Mouse (Mus musculus) 416B (cell line): ENCODE results near the gene Gramd1b.

Experiments
- DNase-seq: peaks from one replicate; pipeline ENCODE4 v3.0.0; 2011; ENCODE audit warnings: low read depth

Gramd1b gene

DNA sequence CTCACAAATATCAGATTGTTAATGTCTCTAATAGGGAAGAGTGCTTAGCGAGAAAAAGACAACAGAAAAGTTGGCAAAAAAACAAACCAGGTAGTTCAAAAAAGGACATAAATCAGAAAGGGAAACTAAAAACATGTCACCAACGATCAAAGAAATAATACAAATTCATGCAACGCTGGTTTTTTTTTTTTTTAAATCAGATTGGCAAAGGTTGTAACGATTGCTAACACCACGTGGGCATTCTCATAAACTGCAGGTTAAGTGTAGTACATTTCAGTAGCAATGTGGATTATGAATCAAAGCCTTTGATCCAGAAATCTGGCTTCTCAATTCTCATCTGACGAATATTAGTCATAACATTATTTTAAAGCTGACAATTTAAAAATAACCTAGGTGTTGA lies 169.2 kb downstream of the Gramd1b start:
- DNase-seq, result no peak

- DNase-seq, result no peak
Measured at GRCm38 (mm10) chr9:40358408-40358896, 172.7 kb downstream of the Gramd1b start.

DNA sequence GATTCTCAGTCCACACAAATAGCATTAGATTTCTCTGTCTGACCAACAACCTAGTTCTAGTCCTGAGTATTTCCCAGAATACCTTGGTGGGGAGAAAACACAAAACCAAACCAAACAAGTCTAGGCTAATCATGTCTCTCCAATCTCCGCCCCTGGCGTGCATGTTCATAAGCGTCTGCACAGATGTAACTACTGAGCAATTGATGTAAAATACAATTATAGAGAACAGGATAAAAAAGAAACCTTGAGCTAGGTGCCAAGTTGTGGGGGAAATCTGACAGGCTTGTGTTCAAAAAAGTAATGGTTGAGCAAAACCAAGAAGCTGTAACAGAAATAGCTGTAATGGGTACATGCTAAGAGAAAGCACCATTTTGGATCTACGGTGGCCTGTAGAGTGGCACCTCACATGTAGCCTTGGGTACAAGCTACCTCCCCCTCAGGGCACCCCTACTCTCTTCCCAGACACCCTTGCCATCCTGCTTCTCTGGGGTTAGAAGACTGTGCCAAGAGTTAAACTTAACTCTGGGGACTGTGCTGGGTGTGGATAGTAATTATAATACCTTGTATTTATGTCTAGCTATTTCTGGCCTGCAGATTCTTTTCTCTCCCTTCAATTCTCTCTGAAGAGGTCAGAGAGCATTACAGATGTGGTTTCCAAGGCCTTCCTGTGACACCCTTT lies 174.3 kb downstream of the Gramd1b start:
- no peak for DNase-seq

GRCm38 (mm10) chr9:40356368-40356767 lies 174.8 kb downstream of the Gramd1b start:
- DNase-seq, result no peak

DNA sequence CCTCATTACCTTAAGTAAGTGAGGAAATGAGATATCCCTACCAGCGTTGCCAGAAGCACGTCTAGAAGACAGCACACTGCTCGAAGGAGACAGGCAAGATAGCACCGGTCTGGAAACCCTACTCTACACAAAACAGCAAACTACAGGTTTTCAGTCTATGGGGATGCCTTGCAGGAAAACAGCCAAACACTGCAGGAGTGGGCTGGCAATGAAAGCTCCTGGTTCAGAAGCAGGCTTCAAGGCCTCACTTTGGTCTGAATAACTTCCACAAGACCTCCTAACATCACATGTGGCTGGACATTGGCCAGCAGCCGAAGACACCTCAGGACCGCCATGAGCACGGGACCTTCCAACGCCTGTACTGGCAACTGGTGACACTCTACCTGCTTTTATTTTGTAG lies 175.8 kb downstream of the Gramd1b start:
- no peak for DNase-seq

GRCm38 (mm10) chr9:40353596-40353995 lies 177.6 kb downstream of the Gramd1b start:
- no peak for DNase-seq

DNA sequence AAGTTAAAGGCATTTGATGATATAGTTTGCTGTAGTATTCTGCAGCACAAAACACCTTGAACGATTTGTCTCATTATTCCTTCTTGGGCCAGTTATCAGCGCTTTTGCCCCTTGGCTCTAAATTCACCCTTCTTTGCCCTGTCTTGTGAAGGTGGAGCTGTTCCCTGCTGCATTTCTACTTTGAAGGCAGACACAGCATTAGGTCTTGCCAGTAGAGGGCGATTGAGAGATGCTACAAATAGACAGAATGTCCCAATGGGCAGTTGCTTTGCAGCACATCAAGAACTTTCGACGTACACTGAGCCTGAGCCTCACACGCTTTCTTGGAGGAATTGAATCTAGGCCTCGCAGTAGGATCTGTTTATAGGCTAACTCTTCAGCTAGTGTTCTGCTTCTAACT lies 180.5 kb downstream of the Gramd1b start:
- DNase-seq, result peak; percentile 77

DNA sequence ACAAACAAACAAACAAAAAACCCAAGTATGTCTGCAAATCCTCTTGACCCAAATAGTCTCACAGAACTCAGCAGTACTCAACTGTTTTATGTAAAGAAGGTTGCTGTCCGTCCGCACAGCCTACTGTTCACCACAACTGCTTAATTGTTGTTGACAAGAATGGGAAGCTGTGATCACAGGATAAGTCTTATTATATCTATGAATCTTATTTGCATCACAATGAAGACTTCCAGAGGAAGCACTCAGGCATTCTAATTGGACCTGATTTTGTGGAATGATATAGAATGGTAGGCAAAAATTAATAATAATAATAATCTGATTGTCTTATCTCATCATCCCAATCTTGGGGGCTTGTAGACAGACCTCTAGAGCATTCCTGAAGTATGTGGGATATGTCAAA lies 181.1 kb downstream of the Gramd1b start:
- DNase-seq, result no peak

DNA sequence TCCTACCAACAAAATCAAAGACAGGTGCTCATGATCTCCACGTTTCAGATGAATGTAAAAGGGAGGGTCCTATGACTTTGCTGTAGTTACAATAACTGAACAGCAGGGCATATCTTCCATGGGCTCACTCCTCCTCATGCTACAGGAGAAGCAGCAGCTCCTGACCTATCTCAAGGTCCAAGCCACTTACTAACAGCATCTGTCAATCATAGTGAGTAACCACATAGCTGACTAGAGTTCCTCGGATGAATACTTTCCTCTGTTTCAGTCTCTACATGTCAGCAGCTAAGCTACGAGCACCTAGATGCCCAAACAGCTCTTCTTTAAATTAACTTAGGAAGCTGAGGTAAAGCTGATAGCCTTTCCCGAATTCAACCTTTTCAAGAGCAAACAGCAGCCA lies 181.6 kb downstream of the Gramd1b start:
- no peak for DNase-seq

- no peak for DNase-seq
Measured at GRCm38 (mm10) chr9:40348714-40349233, 182.4 kb downstream of the Gramd1b start.

GRCm38 (mm10) chr9:40346232-40346984 lies 184.8 kb downstream of the Gramd1b start:
- DNase-seq, result no peak

DNA sequence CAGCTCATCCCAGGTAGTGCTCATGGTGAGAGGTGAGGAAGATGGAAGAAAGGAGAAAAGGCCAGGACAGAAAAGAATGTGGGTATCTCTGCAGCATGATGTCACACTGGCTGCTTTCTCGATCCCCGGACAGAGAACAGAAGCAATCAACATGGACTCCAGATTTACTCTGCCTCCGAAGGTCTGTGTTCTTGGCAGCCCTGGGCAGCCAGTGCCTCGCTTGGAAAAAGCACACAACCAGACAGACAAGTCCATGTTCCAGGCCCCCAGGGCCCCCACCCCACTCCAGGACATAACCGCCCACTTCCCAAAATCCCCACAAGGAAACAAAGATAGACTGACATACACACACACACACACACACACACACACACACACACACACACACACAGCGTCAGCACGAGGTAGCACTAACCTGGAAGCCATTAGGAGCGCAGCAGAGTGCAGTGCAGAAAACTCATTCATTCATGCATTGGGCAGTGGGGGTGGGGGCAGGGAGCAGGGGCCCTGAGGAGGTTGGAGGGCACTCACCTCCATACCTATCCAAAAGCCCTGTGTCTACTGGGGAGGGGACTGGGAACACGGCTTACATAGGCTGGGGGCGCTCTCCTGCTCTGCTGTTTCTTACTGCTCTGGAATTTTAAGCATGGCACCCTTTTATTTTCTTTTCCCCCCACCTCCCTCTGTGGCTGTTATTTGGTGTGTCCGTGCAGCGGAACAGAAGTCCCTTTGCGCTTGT lies 185.5 kb downstream of the Gramd1b start:
- no peak for DNase-seq

- DNase-seq, result peak; percentile 48
Measured at GRCm38 (mm10) chr9:40344801-40345492, 186.2 kb downstream of the Gramd1b start.

DNA sequence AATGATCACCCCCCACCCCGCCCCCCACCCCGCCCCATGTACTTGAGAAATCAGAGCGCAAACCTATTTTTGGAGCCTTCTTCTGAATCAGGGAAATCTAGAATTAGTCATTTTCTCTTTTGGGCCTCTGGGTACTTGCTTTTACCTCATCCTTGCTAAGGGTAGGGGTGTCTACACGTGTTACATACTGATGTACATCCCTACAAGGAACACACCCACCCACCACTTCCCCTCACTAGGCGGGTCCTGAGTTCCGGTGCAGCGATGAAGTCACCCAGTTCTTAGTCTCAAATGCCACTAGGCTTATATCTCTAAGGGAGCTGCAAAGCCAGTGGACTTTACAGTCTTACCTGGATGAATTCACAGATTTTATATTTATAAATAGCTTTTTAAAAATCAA lies 187.4 kb downstream of the Gramd1b start:
- peak; percentile 16 for DNase-seq

- DNase-seq, result no peak
Measured at GRCm38 (mm10) chr9:40343053-40343652, 188.0 kb downstream of the Gramd1b start.

DNA sequence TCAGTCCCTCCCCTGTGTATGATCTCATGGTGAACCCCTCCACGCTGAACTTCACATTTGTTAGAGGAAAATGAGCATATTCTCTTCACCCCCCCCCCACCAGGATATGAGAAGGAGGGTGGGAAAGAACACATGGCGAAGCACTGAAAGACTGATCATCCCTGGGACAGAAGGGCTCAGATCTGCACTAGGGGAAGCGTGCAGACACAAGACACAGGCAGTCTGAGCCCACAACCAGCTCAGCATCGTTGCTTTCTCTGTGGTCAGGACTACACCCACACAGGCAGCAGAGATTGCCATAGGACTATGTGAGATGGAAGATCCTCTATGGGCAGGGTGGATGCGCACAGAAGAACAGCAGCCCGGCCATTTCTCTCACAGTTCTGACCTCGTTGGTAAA lies 189.1 kb downstream of the Gramd1b start:
- no peak for DNase-seq

DNA sequence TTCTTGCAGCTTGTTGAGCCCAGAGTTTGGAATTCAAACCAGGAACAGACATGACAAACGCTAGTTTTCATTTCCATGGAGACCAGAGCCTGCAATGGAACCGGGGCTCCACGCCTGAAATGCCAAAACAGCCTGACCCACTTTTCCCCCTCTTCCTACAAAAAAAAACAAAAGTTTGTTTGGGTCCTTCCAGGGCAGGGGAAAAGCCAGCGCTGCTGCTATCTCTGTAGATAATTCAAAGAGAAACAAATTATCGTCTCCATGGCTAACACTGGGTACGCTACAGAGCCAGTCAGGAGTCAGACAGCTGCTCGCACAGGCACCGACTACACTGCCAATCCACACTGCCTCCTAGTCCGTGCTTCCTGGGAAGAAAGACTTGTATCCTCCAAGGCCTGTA lies 191.6 kb downstream of the Gramd1b start:
- no peak for DNase-seq

DNA sequence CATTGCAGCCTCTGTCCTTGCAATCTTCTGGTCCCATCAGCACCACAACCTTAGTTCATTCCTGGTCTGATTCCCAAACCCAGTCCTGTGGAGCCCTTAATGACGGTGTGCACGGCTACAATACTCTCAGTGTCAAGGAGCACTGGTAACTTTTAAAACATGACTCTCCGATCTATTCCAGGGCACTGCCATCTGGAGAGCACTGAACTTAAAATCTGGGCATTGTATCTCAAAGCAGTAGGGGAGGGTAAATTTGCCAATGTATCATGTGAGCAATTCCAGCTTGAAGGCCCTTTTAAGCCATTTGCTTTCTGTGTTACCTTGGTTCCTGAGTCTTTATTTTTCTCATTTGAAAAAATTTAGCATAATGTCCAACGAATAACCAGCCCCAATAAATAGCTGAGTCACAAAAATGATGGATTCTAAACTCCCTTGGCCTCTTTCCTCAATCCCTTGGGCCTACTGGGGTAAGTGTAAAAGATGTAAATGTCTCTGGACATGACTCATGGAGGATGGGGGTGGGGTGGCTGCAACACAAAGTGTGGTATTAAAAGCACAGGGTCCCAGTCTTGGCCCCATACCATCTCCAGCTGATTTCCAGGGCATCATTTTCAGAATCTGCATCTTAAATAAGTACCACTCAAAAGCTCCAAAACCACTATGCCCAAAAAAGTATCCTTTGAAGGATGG lies 193.9 kb downstream of the Gramd1b start:
- DNase-seq, result no peak

DNA sequence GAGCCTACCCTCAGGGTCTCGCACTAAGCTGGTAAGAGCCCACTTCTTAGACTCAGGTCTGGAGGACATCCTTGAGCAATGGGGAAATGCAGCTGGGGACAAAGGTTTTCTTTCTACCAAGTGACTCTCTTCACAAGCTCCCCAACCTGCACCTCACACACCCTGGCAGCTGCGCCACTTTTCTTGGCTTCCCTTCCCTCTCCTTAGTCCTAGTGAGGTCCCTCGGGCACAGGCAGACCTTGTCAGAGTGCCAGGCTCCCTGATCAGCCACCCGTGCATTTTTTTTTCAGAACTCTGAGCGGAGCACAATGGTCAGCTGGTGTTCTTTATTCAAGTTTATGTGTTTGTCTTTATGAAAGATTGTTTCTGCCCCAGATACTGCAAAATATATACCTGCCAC lies 194.5 kb downstream of the Gramd1b start:
- no peak for DNase-seq

DNA sequence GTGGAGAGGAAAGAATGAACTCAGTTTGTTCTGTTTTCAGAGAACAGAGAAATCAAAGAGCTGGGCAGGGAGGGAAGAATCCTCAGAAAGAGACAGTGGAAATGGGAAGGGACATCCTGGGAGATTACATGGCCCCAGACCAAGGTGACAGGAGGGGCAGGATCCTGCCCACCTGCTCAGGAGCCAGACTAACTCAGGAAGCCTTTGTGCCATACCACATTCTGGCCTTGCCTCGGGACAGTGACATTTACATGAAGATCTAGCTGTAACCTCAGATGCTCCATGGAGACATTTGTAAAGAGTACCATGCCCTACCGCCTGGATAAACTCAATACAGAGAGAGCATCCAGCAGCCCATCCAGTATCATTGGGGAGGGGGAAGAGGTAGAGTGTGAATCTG lies 196.6 kb downstream of the Gramd1b start:
- DNase-seq, result no peak
